Mouse (Mus musculus): ENCODE measurements around the gene Acot12.

- no peak for TF ChIP-seq CTCF (IDR thresholded peaks at IDR 0.05; ENCODE audit: extremely low read depth, insufficient read length, insufficient replicate concordance, low read depth, low read length)
- TF ChIP-seq POLR2A (IDR thresholded peaks at IDR 0.05; ENCODE audit: low read depth, low read length), result no peak
Measured at GRCm38 (mm10) chr13:91749981-91750380, 8.7 kb downstream of the Acot12 start.

Data from small intestine, adult 2 months (tissue).